Mouse (Mus musculus) lung, postnatal 4 days (tissue): Measurements from ENCODE around the gene Rbm20.

Source experiments
- DNase-seq, 2 experiments: peaks; one replicate each; pipeline ENCODE4 v3.0.0; 2021

Gene Rbm20

GRCm38 (mm10) chr19:53855781-53856180 lies 178.7 kb downstream of the Rbm20 start:
- no peak for DNase-seq

DNA sequence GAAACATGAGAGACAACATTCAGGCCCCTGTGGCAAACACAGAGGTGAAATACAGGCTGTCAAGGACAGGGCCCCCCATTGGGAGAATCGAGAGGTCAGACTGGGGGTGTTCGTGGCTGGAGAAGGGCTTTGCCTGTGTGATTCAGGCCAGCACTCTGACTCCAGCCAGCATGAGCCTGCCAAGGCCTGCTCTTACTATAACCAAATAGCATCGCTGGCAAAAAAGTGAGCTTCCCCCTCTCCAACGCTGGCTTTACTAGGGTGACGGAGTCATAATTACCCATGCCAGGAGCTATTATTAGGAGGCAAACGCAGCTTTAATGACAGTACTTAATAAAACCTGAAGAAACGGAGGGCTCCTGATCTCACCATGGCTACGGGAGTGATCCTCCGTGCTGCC lies 179.7 kb downstream of the Rbm20 start:
- no peak for DNase-seq

- DNase-seq: no peak
Observed at GRCm38 (mm10) chr19:53857962-53858361, 180.9 kb downstream of the Rbm20 start.

GRCm38 (mm10) chr19:53859149-53859548 lies 182.0 kb downstream of the Rbm20 start:
- DNase-seq: peak; percentile 38 to 50

GRCm38 (mm10) chr19:53859593-53859992 lies 182.5 kb downstream of the Rbm20 start:
- DNase-seq: no peak

- no peak for DNase-seq
Observed at GRCm38 (mm10) chr19:53861346-53861745, 184.2 kb downstream of the Rbm20 start.

DNA sequence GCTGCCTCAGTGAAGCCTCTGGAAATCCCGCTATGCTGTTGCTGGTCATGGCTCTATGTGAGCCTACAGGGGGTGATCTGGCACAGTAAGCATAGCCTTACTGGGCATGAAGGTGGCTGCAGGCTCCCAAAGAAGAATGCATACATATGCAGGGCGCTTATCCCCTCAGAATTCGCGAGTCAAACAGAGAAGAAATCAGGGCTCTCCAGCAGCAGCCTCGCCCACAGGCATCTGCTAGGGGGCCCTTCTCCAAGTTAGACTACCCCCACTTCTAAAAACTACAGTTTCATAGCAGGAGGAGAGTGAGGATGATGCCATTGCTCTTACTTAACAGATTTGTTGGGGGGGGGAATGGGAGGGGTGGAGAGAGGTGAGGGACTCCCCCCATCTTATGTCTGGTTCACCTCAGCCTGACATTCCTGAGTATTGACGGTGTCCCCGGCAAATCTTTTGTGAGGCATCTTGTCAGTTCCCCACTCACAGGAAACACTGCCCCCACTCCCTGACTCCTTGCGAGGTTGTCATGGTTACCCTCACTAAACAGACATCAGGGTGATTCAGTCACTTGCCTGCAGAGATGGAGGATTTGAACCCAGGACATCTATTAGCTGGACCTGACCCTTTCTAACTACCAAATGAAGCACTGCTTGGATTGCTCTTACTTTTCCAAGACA lies 185.6 kb downstream of the Rbm20 start:
- DNase-seq: no peak

DNA sequence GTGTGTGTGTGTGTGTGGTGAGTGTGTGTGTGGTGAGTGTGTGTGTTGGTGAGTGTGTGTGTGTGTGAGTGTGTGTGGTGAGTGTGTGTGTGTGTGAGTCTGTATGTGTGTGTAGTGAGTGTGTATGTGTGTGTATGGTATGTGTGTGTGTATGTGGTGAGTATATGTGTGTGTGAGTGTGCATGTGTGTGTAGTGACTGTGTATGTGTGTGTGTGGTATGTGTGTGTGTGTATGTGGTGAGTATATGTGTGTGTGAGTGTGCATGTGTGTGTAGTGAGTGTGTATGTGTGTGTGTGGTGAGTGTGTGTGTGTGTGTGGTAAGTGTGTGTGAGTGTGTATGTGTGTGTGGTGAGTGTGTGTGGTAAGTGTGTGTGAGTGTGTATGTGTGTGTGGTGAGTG lies 190.1 kb downstream of the Rbm20 start:
- no peak for DNase-seq

DNA sequence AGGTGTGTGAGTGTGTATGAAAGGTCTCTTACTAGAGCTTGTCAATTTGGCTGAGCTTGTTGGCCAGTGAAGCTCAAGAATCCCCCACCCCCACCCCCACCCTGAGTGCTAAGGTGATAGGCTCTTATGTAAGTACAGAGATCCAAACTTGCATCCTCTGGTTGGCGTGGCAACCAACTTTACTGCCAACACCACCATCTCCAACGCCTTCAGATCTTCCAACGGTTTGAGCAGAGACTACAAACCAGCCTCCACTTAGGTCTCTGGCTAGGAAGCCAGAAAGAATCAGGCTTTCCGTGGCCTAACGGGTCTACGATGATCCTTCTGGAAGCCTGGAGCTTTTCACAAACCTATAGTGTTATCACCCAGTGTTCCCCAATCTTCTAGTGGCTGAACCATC lies 191.0 kb downstream of the Rbm20 start:
- no peak for DNase-seq

- no peak for DNase-seq
Observed at GRCm38 (mm10) chr19:53868796-53869195, 191.7 kb downstream of the Rbm20 start.

DNA sequence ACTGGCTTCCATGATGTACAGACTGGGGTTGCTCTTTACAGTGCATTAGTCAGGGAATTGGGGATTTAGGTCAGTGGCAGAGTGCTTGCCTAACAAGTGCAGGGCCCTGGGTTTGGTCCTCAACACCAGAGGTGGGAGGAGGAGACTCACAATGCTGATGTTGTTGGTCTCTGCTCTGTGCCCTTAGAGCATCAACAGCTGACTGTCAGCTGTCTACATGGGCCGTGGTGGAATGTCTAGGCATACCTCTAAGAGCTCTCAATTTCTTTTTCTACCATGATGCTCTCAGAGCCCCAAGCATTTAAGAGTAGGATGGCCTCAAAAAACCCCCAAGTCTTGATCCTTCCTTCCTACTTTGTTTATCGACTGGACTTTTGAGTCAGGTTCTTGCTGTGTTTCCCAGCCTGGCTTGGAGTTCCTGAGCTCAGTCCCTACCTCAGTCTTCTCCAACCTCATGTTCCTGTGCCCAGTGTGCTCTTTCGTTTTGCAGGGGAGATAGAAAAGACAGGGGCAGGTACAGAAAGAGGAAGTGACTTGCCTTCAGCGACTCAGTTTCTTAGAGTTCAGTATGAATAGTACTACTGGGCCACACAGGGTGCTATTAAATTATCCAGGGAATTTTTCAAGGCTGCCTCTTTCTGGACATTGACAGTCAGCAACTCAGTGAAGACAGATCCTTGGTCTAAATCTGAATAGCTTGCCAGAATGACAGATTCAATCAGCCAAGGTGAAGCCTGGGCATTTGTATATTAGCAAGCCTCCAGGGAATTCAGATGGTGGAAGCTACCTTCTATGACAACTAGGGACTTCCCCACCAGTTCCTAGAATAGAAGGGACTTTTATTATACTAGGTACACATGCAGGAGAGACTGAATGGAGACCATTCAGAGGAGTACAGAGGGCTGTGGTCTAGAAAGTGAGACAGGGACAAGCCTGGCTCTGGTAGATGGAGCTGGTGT lies 192.6 kb downstream of the Rbm20 start:
- DNase-seq: no peak

GRCm38 (mm10) chr19:53870568-53870967 lies 193.5 kb downstream of the Rbm20 start:
- DNase-seq: no peak

- DNase-seq: no peak
Observed at GRCm38 (mm10) chr19:53871502-53871901, 194.4 kb downstream of the Rbm20 start.

DNA sequence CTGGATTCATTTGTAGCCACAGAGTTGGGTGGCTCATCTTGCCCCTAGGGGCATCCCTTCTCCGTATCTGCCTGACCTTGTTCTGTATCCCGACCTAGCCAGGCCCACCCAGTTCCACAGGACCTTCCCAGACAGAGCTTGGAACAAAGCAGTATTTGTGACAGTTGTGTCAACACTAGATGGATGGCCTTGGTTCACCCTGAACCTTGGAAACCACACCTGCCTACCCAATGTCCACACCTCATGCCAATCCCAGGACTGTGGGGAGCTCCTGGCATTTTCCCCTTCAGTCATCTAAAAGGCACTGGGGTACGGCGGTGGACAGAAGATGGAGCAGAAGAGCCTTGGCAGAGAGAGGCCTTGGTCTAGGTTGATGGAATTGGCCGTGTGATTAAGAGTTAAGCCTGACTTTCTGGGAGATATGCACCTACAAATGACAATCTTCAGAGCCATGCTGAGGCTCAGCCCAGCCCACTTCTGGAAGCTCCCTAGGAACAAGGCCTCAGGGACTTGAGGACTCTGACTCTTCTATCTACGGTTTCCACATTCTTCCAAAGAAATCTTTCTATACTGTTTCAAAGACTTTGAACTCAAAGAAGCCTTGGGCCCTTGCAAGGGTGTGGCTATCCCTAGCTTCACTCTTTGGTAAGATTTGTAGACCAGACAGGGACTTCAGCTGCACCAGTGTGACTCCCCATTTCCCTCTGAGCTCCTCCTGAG lies 196.0 kb downstream of the Rbm20 start:
- DNase-seq: no peak

GRCm38 (mm10) chr19:53875246-53875645 lies 198.1 kb downstream of the Rbm20 start:
- no peak for DNase-seq

GRCm38 (mm10) chr19:53877779-53878178 lies 200.7 kb downstream of the Rbm20 start:
- no peak for DNase-seq

DNA sequence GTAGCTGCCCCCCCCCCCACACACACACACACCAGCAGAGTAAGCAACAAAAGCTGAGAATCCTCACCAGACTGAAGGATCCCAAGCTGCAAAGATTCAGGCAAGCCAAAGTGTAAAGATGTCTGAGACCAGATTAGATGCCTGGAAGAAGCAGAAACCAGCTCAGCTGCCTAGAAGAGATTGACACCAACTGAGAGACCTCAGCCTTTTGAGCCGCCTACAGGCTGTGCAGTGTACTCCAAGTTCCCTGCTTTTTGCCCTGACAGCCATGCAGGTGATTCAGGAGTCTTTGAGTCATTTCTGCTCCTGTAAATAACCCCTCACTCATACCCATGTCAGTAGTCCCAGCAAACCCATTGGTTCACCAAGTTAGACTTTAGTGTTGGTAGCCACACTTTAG lies 203.4 kb downstream of the Rbm20 start:
- DNase-seq: no peak

DNA sequence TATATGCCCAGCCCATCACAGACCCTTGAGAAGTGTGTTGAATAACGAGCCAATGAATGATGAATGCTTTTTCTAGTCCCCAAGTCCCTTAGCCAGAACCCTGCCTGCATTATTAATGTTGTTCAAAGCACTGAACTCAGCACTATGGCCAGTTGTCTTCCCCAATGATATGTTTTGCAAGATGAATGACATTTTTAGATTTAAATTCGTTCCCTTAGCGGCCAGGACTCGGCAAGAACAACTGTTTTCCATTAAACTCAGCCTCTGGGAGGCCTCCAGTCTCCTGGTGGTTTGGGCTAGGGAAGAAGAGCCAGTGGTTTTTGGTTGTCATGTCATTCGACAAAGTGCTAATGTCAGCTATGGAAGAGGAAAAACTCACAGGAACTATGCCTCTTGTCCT lies 204.7 kb downstream of the Rbm20 start:
- no peak for DNase-seq

DNA sequence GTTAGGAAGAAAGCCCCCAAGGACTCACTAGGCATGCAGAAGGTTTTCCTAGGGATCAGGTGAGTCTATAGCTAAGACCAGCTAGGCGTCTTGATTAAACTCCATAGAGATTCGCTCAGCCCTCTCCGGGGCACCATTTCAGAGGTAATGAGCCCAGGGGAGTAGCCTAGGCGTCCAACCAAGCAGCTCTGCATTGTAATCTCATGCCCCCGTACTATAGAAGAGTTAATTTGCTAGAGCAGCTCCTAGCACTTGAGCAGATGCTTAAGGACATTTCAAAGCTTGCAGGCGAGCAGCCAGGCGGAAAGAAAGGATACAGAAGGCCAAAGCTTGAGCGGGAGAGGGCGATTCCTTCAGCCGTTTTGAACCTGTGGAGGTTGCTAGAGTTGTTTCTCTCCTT lies 208.3 kb downstream of the Rbm20 start:
- no peak for DNase-seq

GRCm38 (mm10) chr19:53886576-53887370 lies 209.7 kb downstream of the Rbm20 start:
- DNase-seq: no peak

DNA sequence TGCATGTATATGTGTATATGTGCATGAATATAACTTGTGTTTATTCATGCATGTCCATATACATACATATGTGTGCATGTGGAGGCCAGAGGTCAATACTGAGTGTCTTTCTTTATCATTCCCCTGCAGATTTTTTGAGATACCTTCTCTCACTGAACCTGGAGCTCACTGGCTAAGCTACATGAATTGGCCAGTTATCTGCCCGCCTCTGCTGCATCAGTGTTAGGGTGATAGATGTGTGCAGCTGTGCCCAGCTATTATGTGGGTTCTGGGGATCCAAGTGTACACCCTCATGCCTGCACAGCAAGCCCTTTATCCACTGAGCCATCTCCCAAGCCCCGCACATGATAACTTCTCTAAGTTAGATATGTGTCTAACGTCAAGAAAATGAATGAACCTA lies 210.7 kb downstream of the Rbm20 start:
- no peak for DNase-seq

GRCm38 (mm10) chr19:53888331-53888730 lies 211.2 kb downstream of the Rbm20 start:
- DNase-seq: no peak

DNA sequence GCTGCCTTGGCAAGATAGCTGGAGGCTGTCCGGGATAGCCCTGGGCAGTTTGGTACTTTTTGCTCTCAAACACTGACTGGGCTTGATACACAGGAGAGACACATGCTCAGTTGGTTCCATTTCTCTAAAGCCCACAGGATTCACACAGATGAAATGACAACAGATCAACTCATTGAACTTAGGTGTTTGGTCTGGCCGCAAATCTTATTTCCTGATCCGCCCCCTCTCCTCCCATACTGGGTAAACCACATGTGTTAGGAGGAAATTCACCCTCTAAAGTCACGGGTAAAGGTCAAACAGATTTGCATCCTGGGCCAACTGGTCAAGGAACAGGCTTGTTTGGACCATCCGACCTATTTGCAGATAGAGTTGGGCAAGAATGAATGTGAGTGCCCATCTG lies 212.4 kb downstream of the Rbm20 start:
- DNase-seq: no peak
